Mouse (Mus musculus): ENCODE results near the gene Trappc4.

DNA sequence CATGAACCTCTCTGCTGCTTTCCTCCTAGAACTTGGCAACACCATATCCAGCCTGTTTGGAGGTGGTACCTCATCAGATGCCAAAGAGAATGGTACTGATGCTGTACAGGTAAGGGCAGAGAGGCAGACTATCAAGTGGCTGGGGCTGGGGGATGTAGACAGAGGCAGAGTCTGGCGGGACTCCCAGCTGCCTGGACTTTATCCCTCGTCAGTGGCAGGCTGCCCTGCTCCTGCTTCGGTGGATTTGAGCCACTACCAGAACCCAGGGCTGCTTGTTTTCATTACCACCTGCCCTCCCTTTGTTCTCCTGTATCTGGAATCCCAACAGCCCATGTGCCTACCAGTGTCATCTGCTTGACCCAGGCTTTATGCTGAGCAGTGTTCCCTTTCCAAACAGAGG lies 20.2 kb downstream of the Trappc4 start:
- TF ChIP-seq ZC3H11A (IDR thresholded peaks at IDR 0.05; ENCODE audit: borderline replicate concordance, low read depth, low read length): no peak
- no peak for TF ChIP-seq CHD2 (IDR thresholded peaks at IDR 0.05; ENCODE audit: low read depth, low read length)

Measured in ES-E14 (cell line).